Mouse (Mus musculus): Measurements from ENCODE around the gene Rab7.

Rab7 gene

DNA sequence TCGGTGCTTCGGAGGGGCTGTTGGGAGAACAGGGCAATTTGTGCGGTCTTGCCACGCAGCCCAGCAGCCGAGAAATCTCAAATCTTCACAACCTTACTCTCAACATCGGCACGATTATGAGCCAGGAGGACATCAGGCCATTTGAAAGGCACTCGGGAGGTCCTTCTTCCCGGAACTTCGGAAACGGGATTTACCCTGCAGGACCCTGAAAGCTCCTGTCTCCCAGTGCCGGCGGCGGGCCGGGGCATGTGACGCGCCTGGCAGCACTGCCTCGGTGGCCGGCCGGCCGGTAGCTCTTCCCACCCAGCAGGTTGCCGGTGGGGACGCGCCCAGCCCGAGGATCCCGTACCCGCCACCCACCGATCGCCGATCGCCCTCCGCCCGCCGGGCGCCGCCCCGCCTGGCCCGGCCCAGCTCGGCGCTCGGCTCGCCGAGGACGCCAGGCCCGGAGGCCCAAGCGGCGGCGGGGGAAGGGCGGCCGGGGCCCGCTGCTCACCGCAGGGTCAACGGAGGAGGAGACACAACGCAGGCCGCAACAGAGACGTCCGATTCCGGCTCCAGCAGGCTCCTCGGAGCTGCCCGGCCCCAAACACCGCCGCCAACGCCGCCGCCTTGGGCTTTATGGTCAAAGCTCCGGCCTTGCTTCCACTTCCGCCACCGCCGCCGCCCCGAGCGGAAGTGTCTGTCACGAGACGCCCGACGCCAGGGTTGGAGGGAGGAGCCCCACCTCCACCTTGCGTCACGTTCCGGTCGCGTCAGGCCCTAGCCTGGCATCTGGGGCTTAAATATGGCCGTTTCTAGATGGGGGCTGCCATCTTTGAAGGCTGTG lies at the start of gene Rab7:
TSS of gene Rab7 (minus strand) at position 694 of the 829 bp plus-strand sequence.
- peak; percentile 96 for DNase-seq (ENCODE audit: low spot score)

DNA sequence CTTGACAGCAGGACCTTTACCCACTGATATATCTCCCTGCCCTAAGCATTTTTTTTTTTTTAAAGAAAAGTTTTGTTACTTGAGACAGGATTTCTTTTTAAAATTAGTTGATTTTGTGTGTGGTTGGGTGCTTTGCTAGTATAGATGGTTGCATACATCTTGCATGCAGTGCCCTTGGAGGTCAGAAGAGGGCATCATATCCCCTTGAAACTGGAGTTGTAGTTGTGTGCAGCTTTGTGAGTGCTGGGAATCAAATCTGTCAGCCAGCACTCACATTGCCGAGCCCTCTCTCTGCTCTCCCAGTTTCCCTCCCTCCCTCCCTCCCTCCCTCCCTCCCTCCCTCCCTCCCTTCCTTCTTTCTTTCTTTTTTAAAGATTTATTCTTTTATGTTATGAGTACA lies 43.9 kb upstream of the Rab7 start:
- no peak for DNase-seq (ENCODE audit: low spot score)

DNA sequence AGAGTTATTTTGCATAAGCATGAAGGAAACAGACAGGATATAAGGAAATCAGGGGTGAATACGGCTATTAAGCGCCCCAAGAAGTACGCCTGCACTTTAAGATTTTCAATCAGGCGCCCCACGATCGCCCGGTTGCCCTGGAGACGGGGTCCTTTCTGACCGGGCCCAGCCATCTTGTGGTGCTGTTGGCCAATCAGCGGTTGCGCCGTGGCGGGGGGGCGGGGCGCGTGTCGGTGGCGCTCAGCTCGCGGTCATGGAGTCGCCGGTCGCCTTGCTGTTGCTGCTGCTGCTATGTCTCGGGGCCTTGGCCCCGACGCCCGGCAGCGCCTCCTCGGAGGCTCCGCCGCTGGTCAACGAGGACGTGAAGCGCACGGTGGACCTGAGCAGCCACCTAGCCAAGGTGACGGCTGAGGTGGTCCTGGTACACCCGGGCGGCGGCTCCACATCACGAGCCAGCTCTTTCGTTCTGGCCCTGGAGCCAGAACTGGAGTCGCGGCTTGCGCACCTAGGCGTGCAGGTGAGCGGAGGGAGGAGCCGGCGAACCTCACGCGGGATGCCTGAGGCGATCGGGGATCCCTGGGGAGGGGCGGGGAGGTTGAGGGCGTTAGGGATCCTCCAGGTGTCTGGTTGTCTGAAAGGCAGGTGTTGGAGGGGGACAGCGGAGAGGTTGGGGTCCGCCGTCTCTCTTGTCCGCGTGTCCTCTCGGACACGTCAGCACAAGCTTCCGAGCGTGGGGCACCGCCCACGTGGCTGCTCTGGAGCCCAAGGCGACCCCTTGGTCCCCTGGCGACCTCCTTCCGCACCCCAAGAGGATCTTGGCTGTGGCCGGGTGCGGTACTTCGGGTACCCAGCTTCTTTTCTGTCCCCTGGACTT lies 39.4 kb upstream of the Rab7 start, which contains the start of gene Rpn1:
TSS of gene Rpn1 (plus strand) at position 205 of the 874 bp plus-strand sequence.
- DNase-seq (ENCODE audit: low spot score), result peak; percentile 96

DNA sequence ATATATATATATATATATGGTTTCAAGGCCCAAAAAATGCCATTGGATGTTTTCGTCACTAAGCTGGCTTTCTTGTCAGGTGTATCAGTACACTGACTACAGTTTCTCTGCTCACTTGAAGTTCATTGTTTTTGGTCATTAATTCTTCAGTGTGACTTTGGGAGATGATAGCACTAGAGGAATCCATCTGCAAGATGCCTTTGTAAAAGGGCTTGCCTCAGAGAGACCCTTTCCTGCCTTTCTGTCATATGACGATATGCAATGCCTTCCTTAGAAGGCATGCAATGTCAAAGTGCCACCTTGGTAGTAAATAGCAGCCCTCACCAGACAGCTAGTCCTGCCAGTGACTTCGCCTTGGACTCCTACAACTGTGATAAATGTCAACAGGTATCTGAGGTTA lies 38.6 kb upstream of the Rab7 start:
- DNase-seq (ENCODE audit: low spot score), result no peak

DNA sequence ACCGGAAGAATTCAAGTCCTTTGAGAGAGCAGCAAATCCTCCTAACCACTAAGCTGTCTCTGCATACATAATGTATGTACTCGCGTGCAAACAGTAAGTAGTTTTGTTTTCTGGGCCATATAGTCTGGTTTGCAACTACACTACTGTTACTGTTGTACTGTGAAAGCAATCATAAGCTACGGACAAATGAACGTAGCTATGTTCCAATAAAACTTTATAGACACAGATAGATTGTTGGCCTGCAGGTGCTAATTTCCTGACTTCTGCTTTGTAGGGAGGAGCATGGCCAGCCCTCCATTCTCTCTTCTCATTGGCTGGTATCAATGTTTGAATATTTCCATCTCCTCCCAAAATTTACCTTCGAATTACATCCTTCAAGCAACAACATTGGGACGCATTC lies 38.0 kb upstream of the Rab7 start:
- DNase-seq (ENCODE audit: low spot score), result no peak

DNA sequence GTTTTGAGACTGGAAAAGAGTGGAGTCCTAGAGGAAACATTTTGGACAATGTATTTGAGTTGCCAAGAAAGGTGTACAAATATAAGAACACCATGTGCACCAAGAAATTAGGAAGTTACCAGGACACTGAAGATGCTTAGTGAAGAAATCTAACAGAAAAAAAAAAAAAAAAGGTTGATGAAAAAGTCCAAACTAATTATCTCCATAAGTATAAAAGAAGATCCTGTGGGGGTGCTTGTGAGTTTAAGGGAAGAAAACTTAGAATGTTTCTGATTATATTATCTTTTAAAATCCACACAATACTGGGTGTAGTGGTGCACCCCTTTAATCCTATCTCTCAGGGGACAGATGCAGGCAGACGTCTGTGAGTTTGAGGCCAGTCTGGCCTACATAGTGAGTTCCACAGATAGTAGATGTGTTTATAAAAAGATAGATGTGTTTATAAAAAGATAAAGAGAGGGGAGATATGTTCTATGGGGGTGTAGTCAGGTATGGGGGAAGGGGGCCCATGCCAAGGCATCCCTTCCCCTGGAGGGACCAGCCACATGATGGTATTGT lies 31.0 kb upstream of the Rab7 start:
- DNase-seq (ENCODE audit: low spot score), result no peak

DNA sequence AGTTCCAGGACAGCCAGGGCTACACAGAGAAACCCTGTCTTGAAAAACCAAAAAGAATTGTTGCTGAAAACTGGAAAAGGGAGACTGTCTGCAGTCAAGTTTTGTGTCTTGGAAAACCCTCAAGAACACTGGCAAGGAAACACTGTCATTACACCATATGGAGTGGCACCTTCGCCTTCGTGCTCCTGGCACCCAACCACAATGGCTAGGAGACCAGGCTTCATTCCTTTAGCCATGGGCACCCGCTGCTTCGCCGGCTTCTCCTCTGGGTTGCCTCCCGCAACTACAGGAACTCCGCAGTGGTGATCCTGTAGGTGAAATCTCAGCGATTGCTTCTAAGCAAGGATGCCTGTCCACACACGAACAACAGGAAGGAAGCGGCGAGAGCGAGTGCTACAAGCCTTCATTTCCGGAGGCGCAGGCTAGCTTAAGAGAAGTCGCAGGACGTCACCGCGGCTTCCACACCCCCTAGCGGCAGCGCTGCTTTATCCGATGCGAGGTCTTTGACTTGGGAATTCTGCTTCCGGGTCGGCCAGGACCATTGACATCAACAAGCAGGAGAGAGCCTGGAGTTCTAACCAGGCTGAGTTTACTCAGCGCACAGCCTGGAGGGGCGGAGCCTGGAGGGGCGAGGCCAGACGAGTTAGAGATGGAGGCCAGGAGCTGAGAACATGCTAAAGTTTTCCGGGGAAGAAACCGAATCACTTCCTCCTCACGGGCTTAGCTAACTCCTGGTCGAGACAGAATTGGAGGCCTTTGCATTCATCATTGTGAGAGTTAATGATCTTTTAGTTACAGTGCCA lies 29.9 kb upstream of the Rab7 start:
- DNase-seq (ENCODE audit: low spot score), result peak; percentile 97

DNA sequence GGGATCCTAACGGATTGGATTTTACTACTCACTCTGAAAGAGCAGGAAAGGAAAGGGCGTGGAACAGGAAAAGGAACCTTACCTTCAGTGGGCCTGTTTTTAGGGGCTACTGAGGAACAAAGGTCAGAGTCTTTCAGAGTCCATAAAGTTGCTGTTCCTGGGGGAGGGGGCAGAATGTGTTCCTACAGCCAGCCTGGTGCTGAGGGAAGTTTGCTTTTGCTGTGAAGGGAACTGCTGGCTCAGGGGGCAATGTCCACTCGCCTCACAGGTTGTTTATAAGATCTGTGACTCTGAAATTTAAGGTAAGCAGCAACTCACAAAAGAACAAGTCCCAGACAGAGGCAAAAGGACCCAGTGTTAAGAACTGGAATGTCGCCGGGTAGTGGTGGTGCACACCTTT lies 26.1 kb upstream of the Rab7 start:
- DNase-seq (ENCODE audit: low spot score), result peak; percentile 90

DNA sequence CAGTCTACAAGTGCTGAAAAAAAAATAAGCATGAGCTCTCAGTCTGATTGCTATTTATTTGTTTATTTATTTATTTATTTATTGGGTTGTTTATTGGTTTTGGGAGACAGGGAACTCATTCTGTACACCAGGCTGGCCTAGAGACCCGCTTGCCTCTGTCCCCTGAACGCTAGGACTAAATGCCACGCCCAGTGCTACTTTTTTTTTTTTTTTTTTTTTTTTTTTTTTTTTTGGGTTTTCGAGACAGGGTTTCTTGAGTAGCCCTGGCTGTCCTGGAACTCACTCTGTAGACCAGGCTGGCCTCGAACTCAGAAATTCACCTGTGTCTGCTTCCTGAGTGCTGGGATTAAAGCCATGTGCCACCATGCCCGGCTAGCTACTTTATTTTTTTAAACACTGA lies 25.4 kb upstream of the Rab7 start:
- DNase-seq (ENCODE audit: low spot score), result no peak

DNA sequence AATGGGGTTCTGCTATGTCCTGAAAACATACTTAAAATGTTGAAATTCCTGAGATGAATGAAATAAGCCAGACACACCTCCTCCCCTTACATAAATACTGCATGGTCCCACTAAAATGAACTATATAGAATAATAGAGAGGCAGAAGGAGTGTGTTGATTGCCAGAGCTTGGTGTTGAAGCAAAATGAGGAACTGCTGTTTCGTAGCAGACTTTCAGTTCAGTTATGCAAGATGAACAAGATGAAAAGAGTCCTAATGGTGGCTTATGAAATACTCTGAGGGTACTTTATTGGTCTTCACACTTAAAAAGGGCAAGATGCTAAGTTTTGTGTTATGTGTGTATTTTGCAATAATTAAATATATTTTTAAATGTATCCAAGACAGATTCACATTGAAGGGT lies 23.7 kb upstream of the Rab7 start:
- no peak for DNase-seq (ENCODE audit: low spot score)

DNA sequence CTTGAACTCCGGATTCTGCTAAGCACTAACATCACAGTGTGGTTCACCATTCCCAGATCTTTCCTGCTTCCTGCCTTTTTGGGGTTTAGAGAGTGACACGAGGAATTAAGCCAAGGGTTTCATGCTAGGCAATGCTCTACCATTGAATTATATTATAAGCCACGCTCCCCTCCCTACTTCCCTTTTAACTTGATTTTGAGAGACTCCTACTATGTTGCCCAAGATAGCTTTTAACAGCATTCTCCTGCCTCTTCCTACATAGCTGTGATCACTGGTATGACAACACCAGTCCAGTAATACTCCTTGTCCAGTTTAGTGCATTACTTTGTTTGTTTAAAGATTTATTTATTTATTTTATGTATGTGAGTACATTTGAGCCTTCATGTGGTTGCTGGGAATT lies 22.7 kb upstream of the Rab7 start:
- no peak for DNase-seq (ENCODE audit: low spot score)

DNA sequence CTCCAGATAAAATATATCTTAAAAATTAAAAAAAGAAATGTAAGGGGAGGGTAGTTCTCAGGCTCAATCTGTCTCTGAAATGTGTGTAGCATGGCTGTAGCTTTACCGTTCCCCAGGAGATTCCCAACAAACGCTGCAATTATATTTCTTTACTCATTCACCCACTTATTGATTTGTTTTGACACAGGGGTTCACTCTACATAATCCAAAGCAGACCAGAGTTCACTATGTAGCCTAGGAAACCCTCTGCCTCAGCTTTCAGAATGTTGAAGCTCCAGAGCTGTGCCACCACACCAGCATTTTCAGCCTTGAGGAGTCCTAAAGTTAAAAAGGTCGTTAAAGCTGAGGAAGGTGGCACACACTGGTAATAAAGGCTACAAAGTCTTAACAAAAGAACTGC lies 20.9 kb upstream of the Rab7 start:
- no peak for DNase-seq (ENCODE audit: low spot score)

DNA sequence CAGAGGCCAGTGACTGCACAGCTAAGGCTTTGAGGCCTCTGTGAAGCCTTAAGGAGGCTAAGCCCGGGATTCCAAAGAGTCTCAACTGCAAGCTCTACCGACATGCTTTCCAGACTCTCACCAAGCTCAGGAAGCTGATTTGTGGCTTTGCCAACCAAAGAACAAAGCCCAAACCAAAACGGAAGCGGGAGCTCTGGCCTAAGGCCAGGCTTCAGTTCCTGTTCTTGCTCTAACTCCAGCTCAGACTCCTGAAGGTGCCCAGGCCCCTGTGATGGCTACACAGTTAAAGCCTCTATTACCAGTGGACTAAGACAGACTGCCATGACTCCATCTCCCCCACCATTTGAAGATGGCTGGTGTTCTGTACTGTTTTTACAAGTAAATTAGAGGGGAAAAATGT lies 20.0 kb upstream of the Rab7 start:
- DNase-seq (ENCODE audit: low spot score), result no peak

DNA sequence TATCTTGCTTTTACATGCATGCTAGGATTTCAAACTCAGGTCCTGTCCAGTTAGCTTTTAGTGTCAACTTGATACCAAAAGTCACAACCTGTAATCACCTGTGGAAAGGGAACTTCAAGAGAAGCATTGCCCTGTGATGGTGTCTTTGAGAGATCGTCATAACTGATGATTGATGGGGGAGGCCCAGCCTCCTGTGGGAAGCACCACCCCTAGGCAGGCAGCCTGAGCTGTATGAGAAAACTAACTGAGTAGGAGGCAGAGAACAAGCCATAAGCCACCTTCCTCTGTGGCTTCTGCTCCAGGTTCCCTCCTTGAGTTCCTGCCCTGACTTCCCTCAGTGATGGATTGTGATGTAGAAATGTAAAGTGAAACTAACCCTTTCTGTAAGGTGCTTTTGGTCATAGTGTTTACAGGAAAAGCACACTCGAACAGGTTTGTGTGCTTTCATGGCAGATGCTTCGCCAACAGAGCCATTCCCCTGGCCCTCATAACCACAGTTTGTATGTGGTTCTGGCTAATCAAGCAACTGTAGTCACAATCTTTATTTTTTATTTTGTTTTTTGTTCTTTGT lies 19.1 kb upstream of the Rab7 start:
- DNase-seq (ENCODE audit: low spot score), result no peak

DNA sequence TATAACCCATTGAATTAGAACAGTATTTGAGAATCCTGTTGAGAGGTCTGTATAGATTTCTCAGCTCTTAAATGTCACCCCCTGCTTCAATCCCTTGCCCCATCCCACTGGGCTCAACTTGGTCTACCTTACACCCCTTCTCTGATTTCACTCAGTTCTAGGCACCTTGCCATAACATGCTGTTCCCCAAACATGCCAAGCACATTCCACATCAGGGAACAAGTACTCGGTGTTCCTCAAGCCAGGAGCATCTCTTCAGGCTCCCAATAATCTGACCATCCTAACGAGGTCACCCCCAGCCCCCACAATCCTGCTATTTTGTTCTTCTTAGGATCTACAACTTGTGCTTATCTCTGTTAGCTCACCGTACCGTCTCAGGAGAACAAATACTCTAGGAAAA lies 17.3 kb upstream of the Rab7 start:
- no peak for DNase-seq (ENCODE audit: low spot score)

DNA sequence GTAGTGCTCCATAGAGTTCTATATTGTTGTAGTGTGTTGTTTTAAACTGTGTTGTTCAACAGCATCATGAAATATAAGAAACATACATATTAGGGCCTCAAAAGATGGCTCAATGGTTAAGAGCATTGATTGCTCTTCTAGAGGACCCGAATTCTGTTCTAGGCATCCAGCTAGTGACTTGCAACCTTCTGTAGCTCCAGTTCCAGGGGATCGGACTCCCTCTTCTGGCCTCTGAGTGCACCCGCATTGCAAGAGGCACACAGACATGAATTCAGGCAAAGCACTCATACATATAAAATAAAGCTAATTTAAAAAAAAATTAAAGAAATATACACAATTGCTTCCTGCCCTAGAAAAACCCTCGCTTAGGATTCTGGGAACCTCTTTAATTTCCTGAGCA lies 16.3 kb upstream of the Rab7 start:
- DNase-seq (ENCODE audit: low spot score), result no peak

DNA sequence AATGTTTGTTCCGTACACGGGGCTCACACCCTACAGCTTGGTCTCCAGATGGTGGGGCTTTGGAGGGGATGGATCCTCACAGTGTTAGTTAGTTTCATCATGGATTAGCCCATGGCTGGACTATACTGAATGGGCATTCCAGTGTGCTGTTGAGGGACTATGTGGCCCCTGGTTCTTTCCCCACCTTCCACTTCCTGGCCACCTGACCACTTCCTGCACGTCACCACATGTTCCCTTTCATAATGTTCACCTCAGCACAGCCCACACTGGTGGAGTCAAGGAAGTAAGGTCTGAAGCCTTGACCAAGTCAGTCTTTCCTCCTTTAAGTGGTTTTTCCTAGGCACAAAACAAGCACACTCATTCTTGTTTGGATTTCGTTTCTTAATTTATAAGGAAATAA lies 15.5 kb upstream of the Rab7 start:
- no peak for DNase-seq (ENCODE audit: low spot score)

DNA sequence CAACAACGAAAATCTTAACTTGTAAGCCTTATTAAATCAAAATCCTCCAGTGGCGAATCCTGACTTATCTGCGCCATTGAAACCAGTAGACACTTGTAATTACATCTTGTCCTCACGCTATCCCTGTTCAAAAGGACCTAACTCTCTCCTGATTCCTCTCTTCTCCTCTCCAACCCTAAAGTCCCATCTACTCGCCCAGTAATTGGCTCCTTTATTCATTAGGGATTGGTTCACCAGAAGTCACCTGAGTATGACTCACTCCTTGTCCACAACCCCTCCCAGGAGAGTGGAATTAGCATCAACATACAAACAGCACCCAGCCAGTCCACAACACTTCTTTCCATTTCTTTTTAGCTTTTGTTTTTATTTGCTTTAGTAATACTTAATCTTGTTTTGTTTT lies 14.8 kb upstream of the Rab7 start:
- DNase-seq (ENCODE audit: low spot score), result no peak

DNA sequence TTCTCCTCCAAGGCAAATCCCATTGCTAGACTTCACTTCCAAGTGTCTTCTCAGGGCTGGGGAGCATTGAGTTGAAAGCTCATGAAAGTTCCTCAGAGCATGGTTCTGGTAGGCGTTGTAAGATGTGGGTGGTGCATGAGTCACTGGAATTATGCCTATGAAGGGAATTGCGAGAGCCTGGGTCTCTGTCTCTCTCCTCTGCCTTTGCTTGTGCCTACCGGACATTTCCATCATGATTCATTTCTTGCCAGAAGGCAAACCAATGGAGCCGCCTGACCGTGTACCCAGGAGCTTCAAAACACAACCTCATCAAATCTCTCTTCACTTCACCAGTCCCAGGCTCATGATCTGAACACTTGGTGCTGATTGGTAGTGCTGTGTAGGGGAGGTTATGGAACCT lies 11.8 kb upstream of the Rab7 start:
- DNase-seq (ENCODE audit: low spot score), result no peak

DNA sequence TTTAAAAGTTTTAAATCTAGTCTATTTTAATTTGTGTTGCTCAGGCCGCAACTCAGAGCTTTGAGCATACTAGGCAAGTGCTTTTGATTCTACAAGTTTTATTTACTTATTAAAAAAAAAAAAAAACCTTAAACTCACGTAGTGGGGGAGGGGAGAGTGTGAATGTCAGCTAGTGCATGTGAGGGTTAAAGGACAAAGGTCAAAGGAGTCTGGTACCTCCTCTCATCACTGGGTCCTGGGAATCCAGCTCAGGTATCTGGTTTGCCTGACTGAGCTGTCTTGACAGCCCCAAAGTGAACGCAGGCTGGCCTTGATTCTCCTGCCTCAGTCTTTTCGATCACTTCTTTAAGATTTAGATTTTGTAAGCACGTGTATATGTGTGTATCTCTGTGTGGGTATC lies 10.6 kb upstream of the Rab7 start:
- peak; percentile 69 for DNase-seq (ENCODE audit: low spot score)

DNA sequence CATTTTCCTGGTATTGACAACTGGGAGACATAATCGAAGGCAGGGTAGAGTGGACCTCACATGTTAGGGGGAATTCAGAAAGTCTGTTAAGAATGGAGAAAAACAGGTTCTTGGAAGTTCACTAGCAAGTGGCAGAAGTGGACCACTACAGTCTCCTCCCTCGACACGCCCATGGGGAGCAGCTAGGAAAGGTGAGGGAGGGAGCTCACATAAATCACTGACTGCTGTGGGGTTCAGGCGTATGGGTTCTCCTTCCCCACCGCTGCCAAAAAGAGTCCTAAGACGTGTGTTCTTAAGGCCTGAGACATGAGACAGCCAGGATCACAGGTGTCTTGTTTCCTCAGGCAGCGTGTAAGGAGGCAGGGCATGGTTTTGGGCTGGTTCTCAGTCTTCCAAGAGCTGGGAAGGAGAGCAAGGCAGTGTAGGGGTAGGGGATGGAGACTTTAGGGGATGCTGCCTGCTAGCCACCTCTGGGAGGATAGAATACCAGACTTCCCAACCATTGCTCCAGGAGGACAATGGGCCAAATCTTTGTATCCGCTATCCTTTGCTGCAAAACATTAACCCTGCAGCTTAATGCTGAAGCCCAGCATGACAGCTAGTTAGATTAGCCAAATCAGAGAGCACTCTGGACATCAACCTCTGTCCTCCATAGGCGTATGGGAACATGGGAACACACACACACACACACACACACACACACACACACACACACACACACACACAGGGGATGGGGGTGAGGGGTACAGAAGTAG lies 9.2 kb upstream of the Rab7 start:
- peak; percentile 59 for DNase-seq (ENCODE audit: low spot score)

Measured in yolk sac, embryonic 10.5 days (tissue).